Mouse (Mus musculus) granulocyte monocyte progenitor cell, adult 5-6 weeks (primary cell): Measurements from ENCODE around the gene Gm11037. TPM values are rescaled to one million over a fixed set of nuclear protein-coding genes. Genes with fewer than 3 reads are reported as not detected.

ENCODE experiments used
- ATAC-seq: replicated peaks from 2 replicates; pipeline ENCODE4 v1.8.0; 2016; ENCODE audit warnings: mild to moderate bottlenecking, moderate TSS enrichment, inconsistent platforms; ENCODE audit not compliant: poor library complexity, severe bottlenecking
- total RNA-seq, 2 experiments: library from RNA; stranded (forward) in 1 of 2; stranded (reverse) in 1 of 2; fragments of 200-712, 200-1000 nt in 1 of 2; fragments of >200 nt in 1 of 2; fragmentation: Nextera tagmentation in 1 of 2; gene quantifications; 2 replicates each; pipeline ENCODE4 v1.2.3; 2014 to 2017

Gene Gm11037
- total RNA-seq, 2 experiments from 2014 or later, result not detected

DNA sequence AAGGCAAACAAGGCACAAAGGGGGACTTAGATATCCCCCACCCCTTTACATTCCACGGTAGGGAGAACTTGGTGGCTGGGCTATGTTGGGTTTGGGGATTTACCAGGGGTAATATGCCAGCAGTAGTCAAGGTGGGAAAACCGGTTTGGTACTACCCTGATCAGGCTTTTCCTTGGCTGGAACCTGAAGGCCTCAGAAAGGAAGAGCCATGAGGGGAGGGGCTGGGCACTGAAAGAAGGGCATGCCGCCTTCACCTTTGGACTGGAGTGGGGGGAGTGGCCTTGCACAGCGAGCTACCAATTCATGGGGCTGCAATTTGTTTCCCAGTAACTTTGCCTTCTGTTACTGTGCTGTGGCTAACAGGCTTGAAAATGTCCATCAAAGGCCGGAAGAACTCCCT is 43.2 kb downstream of the Gm11037 start:
- no peak for ATAC-seq

DNA sequence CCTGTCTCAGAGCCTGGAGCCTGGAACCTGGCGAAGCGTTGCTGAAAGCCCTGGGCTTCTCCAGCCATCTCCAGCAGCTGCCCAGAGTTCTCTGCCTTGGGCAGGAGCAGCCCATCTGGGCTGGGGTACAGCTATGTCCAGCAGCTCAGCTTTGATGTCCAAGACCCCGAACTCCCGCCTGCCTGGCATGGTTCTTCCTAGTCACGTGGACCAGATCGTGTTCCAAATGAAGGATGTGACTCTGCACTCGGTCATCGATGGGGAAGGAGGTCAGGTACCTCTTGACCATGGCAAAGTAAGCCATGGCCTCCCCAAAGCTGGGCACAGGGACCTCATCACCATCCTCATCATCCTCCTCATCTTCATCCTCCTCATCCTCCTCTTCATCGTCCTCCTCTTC is 44.6 kb downstream of the Gm11037 start:
- ATAC-seq, result no peak

DNA sequence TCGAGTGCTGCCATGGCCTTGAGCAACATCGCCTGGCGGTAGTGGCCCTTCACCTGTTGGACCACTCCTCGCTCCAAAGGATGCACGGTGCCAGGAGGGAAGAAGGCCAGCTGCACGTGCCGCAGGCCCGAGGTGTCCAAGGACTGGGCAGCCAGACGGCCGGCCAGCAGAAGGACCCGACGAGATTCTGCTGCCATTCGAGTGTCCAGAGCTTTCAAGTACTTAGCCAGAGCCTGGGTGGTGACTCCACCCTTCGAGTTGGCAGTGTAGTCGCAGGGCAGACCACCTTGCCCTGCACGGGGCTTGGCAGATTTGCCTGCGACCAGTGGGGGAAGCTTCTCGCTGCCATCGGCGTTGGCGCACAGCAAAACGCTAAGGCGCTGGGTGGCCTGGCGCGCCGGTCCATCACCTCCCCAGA is 45.5 kb downstream of the Gm11037 start:
- no peak for ATAC-seq

DNA sequence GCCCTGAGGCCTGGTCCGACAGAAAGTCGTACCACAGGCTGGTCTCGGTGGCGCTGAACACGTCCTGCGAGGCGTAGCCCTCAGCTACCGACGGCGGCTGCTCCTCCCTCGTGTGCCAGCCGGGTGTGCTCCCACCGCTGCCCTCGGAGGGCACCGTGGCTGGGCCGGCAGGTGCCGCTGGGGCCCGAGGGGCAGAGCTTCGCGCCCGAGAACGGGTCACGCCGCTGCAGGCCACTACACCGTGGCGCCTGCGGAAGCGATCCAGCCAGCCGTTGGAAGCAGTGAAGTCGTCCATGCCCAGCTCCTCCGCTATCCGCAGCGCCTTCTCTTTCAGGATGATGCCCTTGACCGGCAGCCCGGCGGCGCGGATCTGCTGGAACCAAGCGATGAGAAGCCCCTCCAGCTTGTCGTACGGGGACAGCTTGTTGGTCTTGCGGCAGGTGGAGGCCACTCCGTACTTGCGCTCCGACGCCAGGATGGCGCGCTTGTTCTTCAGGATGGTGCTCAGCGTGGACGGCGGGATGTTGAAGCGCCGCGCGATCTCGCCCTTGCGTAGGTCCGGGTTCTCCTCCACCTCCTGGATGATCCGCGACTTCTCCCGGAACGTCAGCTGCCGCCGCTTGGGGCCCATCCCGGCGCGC is 46.1 kb downstream of the Gm11037 start:
- peak; percentile 49 for ATAC-seq

DNA sequence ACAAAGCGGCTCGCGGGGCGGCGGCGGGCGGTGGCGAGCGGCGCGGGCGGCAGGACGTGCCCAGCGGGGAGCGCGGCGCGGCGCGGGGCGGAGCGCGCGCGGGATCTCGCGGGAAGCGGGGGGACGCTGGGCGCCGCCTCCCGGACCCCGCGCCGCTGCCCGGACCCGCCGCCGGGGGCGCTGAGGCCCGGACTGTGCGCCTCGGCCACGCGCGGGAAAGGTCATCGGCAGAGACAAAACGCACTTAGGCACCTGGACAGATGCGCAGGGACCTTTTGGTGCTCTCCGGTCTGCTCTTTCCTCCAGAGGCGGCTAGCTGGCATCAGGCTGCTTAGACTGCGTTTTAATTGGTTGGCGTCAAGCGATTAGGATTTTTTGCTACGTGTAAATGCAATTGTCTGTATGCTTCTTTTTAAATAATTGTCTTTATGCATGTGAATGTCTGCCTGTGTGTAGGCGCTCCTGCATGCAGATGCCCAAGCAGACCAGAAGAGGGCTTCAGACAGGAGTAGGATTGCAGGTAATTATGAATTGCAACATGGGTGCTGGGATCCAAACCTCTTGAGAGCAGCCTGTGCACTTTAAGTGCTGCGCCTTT is 46.8 kb downstream of the Gm11037 start, which contains the start of gene Cenpb:
Cenpb (minus strand) TSS at position 78 of the 598 bp plus-strand sequence.
- peak; percentile 73 for ATAC-seq

Other genes starting within 250 kb of the Gm11037 start
- gene 4930402H24Rik, start 227.1 kb upstream of the Gm11037 start, total RNA-seq (2014; fragmentation: Nextera tagmentation), result 10.5 and 19.0 TPM in 2 replicates
- 5.3 and 8.6 TPM in 2 replicates for gene 4930402H24Rik, start 227.1 kb upstream of the Gm11037 start, total RNA-seq (2017)
- gene Atrn, start 227.0 kb upstream of the Gm11037 start, total RNA-seq (2014; fragmentation: Nextera tagmentation), result 37.3 and 38.9 TPM in 2 replicates
- gene Atrn, start 227.0 kb upstream of the Gm11037 start, total RNA-seq (2017), result 37.7 and 37.8 TPM in 2 replicates
- gene Gfra4, start 90.4 kb upstream of the Gm11037 start, total RNA-seq (2014; fragmentation: Nextera tagmentation), result not detected in 2 replicates
- not detected in 2 replicates for gene Gfra4, start 90.4 kb upstream of the Gm11037 start, total RNA-seq (2017)
- 1.1 TPM in 1 of 2 replicates, not detected in the other for gene Adam33, start 69.7 kb upstream of the Gm11037 start, total RNA-seq (2014; fragmentation: Nextera tagmentation)
- not detected in 2 replicates for gene Adam33, start 69.7 kb upstream of the Gm11037 start, total RNA-seq (2017)
- not detected in 2 replicates for gene Siglec1, start 46.7 kb upstream of the Gm11037 start, total RNA-seq (2014; fragmentation: Nextera tagmentation)
- not detected in 2 replicates for gene Siglec1, start 46.7 kb upstream of the Gm11037 start, total RNA-seq (2017)
- gene Hspa12b, start 6.2 kb upstream of the Gm11037 start, total RNA-seq (2014; fragmentation: Nextera tagmentation), result not detected in 2 replicates
- not detected in 2 replicates for gene Hspa12b, start 6.2 kb upstream of the Gm11037 start, total RNA-seq (2017)
- 66.9 and 115 TPM in 2 replicates for gene 1700037H04Rik, start 26.6 kb downstream of the Gm11037 start, total RNA-seq (2014; fragmentation: Nextera tagmentation)
- gene 1700037H04Rik, start 26.6 kb downstream of the Gm11037 start, total RNA-seq (2017), result 30.3 and 40.6 TPM in 2 replicates
- gene Cenpb, start 46.6 kb downstream of the Gm11037 start, total RNA-seq (2014; fragmentation: Nextera tagmentation), result 14.3 and 24.3 TPM in 2 replicates
- 16.1 and 18.6 TPM in 2 replicates for gene Cenpb, start 46.6 kb downstream of the Gm11037 start, total RNA-seq (2017)
- 4.9 and 5.8 TPM in 2 replicates for gene Cdc25b, start 53.5 kb downstream of the Gm11037 start, total RNA-seq (2014; fragmentation: Nextera tagmentation)
- 6.7 and 6.8 TPM in 2 replicates for gene Cdc25b, start 53.5 kb downstream of the Gm11037 start, total RNA-seq (2017)
- gene Spef1, start 53.8 kb downstream of the Gm11037 start, total RNA-seq (2014; fragmentation: Nextera tagmentation), result 2.0 and 2.7 TPM in 2 replicates
- gene Spef1, start 53.8 kb downstream of the Gm11037 start, total RNA-seq (2017), result 1.2 and 1.9 TPM in 2 replicates
- 5.7 and 5.9 TPM in 2 replicates for gene Ap5s1, start 73.6 kb downstream of the Gm11037 start, total RNA-seq (2014; fragmentation: Nextera tagmentation)
- 1.0 and 1.5 TPM in 2 replicates for gene Ap5s1, start 73.6 kb downstream of the Gm11037 start, total RNA-seq (2017)
- gene Mavs, start 100.6 kb downstream of the Gm11037 start, total RNA-seq (2014; fragmentation: Nextera tagmentation), result 26.2 and 26.6 TPM in 2 replicates
- gene Mavs, start 100.6 kb downstream of the Gm11037 start, total RNA-seq (2017), result 11.3 and 11.8 TPM in 2 replicates
- 34.6 and 48.4 TPM in 2 replicates for gene Pank2, start 129.0 kb downstream of the Gm11037 start, total RNA-seq (2014; fragmentation: Nextera tagmentation)
- 39.3 and 41.8 TPM in 2 replicates for gene Pank2, start 129.0 kb downstream of the Gm11037 start, total RNA-seq (2017)
- gene Rnf24, start 219.4 kb downstream of the Gm11037 start, total RNA-seq (2014; fragmentation: Nextera tagmentation), result 2.8 and 8.2 TPM in 2 replicates
- 1.6 and 1.9 TPM in 2 replicates for gene Rnf24, start 219.4 kb downstream of the Gm11037 start, total RNA-seq (2017)